Mouse (Mus musculus): ENCODE results near the gene Rbp7. TPM values are rescaled to one million over a fixed set of nuclear protein-coding genes. Genes with fewer than 3 reads are reported as not detected.

The Rbp7 gene
- 13.6 TPM for polyA plus RNA-seq (2014; fragmentation: Illumina TruSeq; extraction: RNeasy Lipid Tissue Mini Kit (QIAGEN cat#74804); ENCODE audit: low replicate concordance)

GRCm38 (mm10) chr4:149454879-149455278, at the start of gene Rbp7:
Gene Rbp7 (minus strand): TSS chr4:149454978.

GRCm38 (mm10) chr4:149485053-149485824, 30.5 kb upstream of the Rbp7 start, which contains the start of the genes Nmnat1 and Lzic:
Gene Nmnat1 (minus strand): TSS chr4:149485202.
Gene Lzic (plus strand): TSS chr4:149485229.

GRCm38 (mm10) chr4:149477078-149477477, 22.3 kb upstream of the Rbp7 start, which contains the start of gene Tmem274:
Gene Tmem274 (plus strand): TSS chr4:149477378.

GRCm38 (mm10) chr4:149426325-149427199, 28.2 kb downstream of the Rbp7 start, which contains the start of gene Ube4b:
Gene Ube4b (minus strand): TSS chr4:149426749.

Other genes with a start within 250 kb of the Rbp7 start
- 42.9 TPM for gene Kif1b, start 147.3 kb downstream of the Rbp7 start, polyA plus RNA-seq (2014; fragmentation: Illumina TruSeq; extraction: RNeasy Lipid Tissue Mini Kit (QIAGEN cat#74804); ENCODE audit: low replicate concordance)
- gene Ube4b, start 28.2 kb downstream of the Rbp7 start, polyA plus RNA-seq (2014; fragmentation: Illumina TruSeq; extraction: RNeasy Lipid Tissue Mini Kit (QIAGEN cat#74804); ENCODE audit: low replicate concordance): 47.1 TPM
- gene Tmem274, start 22.4 kb upstream of the Rbp7 start, polyA plus RNA-seq (2014; fragmentation: Illumina TruSeq; extraction: RNeasy Lipid Tissue Mini Kit (QIAGEN cat#74804); ENCODE audit: low replicate concordance): not detected
- gene Nmnat1, start 30.2 kb upstream of the Rbp7 start, polyA plus RNA-seq (2014; fragmentation: Illumina TruSeq; extraction: RNeasy Lipid Tissue Mini Kit (QIAGEN cat#74804); ENCODE audit: low replicate concordance): 5.2 TPM
- gene Lzic, start 30.3 kb upstream of the Rbp7 start, polyA plus RNA-seq (2014; fragmentation: Illumina TruSeq; extraction: RNeasy Lipid Tissue Mini Kit (QIAGEN cat#74804); ENCODE audit: low replicate concordance): 43.1 TPM
- gene Ctnnbip1, start 63.3 kb upstream of the Rbp7 start, polyA plus RNA-seq (2014; fragmentation: Illumina TruSeq; extraction: RNeasy Lipid Tissue Mini Kit (QIAGEN cat#74804); ENCODE audit: low replicate concordance): 10.2 TPM
- gene Clstn1, start 131.5 kb upstream of the Rbp7 start, polyA plus RNA-seq (2014; fragmentation: Illumina TruSeq; extraction: RNeasy Lipid Tissue Mini Kit (QIAGEN cat#74804); ENCODE audit: low replicate concordance): 11.8 TPM
- 1.4 TPM for gene Pik3cd, start 247.6 kb upstream of the Rbp7 start, polyA plus RNA-seq (2014; fragmentation: Illumina TruSeq; extraction: RNeasy Lipid Tissue Mini Kit (QIAGEN cat#74804); ENCODE audit: low replicate concordance)

Data from small intestine, adult 10 weeks (tissue).